Mouse (Mus musculus) hindbrain, embryonic 16.5 days (tissue): ENCODE measurements around the gene Olfr160. TPM values are rescaled to one million over a fixed set of nuclear protein-coding genes. Genes with fewer than 3 reads are reported as not detected.

ENCODE experiments used
- ATAC-seq: fragments of 200-750 bp; cut with Nextera tagmentation; 2 replicates; pipeline ENCODE4 v1.8.0; 2017; ENCODE audit warnings: moderate TSS enrichment, moderate library complexity
- H3K27ac ChIP-seq: fragments of 300-500 bp; sonication (generic); 2 replicates; pipeline ENCODE4 v1.5.1; 2014; ENCODE audit warnings: low read depth, mild to moderate bottlenecking, control low read depth, low read length, moderate library complexity
- H3K27me3 ChIP-seq: fragments of 300-500 bp; sonication (generic); replicated peaks from 2 replicates; pipeline ENCODE4 v1.6.1; 2014; ENCODE audit warnings: low read length; ENCODE audit not compliant: control insufficient read depth, insufficient read depth
- H3K36me3 ChIP-seq: fragments of 300-500 bp; sonication (generic); 2 replicates; pipeline ENCODE4 v1.6.1; 2014; ENCODE audit warnings: mild to moderate bottlenecking, low read length, moderate library complexity, mixed read lengths; ENCODE audit not compliant: control insufficient read depth, insufficient read depth
- H3K4me1 ChIP-seq: fragments of 300-500 bp; sonication (generic); 2 replicates; pipeline ENCODE4 v1.6.1; 2014; ENCODE audit warnings: low read depth, low read length; ENCODE audit not compliant: control insufficient read depth, insufficient read depth
- H3K4me2 ChIP-seq: fragments of 300-500 bp; sonication (generic); 2 replicates; pipeline ENCODE4 v1.6.1; 2014; ENCODE audit warnings: mild to moderate bottlenecking, low read length, control low read depth, moderate library complexity
- H3K4me3 ChIP-seq: fragments of 300-500 bp; sonication (generic); 2 replicates; pipeline ENCODE4 v1.5.1; 2014; ENCODE audit warnings: mild to moderate bottlenecking, low read length, control low read depth, moderate library complexity
- H3K9ac ChIP-seq: fragments of 300-500 bp; sonication (generic); 2 replicates; pipeline ENCODE4 v1.6.1; 2014; ENCODE audit warnings: low read depth, mild to moderate bottlenecking, control low read depth, low read length, moderate library complexity
- H3K9me3 ChIP-seq: fragments of 300-500 bp; sonication (generic); 2 replicates; pipeline ENCODE4 v1.6.1; 2014; ENCODE audit warnings: mild to moderate bottlenecking, low read length, moderate library complexity; ENCODE audit not compliant: control insufficient read depth
- WGBS: fragments of 180-500 bp; shearing (Covaris S2); extraction: QIAGEN DNeasy Blood & Tissue Kit; methylation state at CpG from one replicate; pipeline ENCODE4 v1.1.7; 2014; 5-methylcytosine and 5-hydroxymethylcytosine counted together
- polyA plus RNA-seq: library from polyadenylated mRNA; unstranded; fragments of >200 nt; fragmentation: Nextera tagmentation; extraction: Ambion mirVana; gene quantifications from 2 replicates; pipeline ENCODE4 v1.2.1, GENCODE M21; 2015

Gene Olfr160
- polyA plus RNA-seq, 1 experiment from 2014 or later = not detected

GRCm38 (mm10) chr9:37663210-37663609 lies 52.8 kb downstream of the Olfr160 start:
- Histone ChIP-seq H3K4me2 (no peak overlapping the region), H3K4me1 (no peaks in the 10 kb centered on the region), H3K27ac (no peak overlapping the region), H3K9ac (no peak overlapping the region), H3K27me3 (no peaks in the 10 kb centered on the region), H3K9me3 (no peaks in the 10 kb centered on the region), H3K36me3 (no peaks in the 10 kb centered on the region), H3K4me3 (no peak overlapping the region)
- WGBS = 81% methylated on average over 1 of the region's 1 CpGs
- ATAC-seq = no peak

- 87% methylated on average over 6 of the region's 6 CpGs for WGBS
Measured at GRCm38 (mm10) chr9:37659413-37659812, 56.6 kb downstream of the Olfr160 start.

More at GRCm38 (mm10) chr9:37659413-37659812, 56.6 kb downstream of the Olfr160 start:
- no peak overlapping the region for H3K9ac ChIP-seq
- no peak overlapping the region for H3K4me2 ChIP-seq
- ATAC-seq = no peak
- no peak overlapping the region for H3K4me3 ChIP-seq
- H3K9me3 ChIP-seq = no peaks in the 10 kb centered on the region
- no peaks in the 10 kb centered on the region for H3K27me3 ChIP-seq
- no peak overlapping the region for H3K27ac ChIP-seq
- peaks cover 11% of the 10 kb centered on the region for H3K4me1 ChIP-seq
- H3K36me3 ChIP-seq = no peaks in the 10 kb centered on the region

Other genes starting within 250 kb of the Olfr160 start
- 24.4 and 28.9 TPM in 2 replicates for gene Msantd2, start 226.9 kb downstream of the Olfr160 start, polyA plus RNA-seq
- gene Esam, start 188.2 kb downstream of the Olfr160 start, polyA plus RNA-seq = 44.6 and 47.6 TPM in 2 replicates
- gene Vsig2, start 177.0 kb downstream of the Olfr160 start, polyA plus RNA-seq = 0.92 and 1.1 TPM in 2 replicates
- 4.8 and 5.8 TPM in 2 replicates for gene Nrgn, start 163.3 kb downstream of the Olfr160 start, polyA plus RNA-seq
- 14.8 and 17.4 TPM in 2 replicates for gene Siae, start 160.6 kb downstream of the Olfr160 start, polyA plus RNA-seq
- gene Spa17, start 102.5 kb downstream of the Olfr160 start, polyA plus RNA-seq = 7.6 and 9.6 TPM in 2 replicates
- 87.1 and 89.2 TPM in 2 replicates for gene Tbrg1, start 58.9 kb downstream of the Olfr160 start, polyA plus RNA-seq
- gene Panx3, start 47.0 kb downstream of the Olfr160 start, polyA plus RNA-seq = 0.15 and 0.51 TPM in 2 replicates
- not detected in 2 replicates for gene Olfr874, start 28.9 kb upstream of the Olfr160 start, polyA plus RNA-seq
- 0.16 TPM in 1 of 2 replicates, not detected in the other for gene Olfr875, start 55.6 kb upstream of the Olfr160 start, polyA plus RNA-seq
- not detected in 2 replicates for gene Olfr876, start 86.8 kb upstream of the Olfr160 start, polyA plus RNA-seq
- gene Olfr877, start 138.0 kb upstream of the Olfr160 start, polyA plus RNA-seq = not detected in 2 replicates
- not detected in 2 replicates for gene Olfr145, start 180.5 kb upstream of the Olfr160 start, polyA plus RNA-seq
- not detected in 2 replicates for gene Olfr878, start 201.6 kb upstream of the Olfr160 start, polyA plus RNA-seq